Mouse (Mus musculus): ENCODE measurements around the gene Wnt10b.
A peak's percentile ranks its signal among the peaks of the same experiment; 100 is the strongest.

The Wnt10b gene

GRCm38 (mm10) chr15:98796803-98797595 is 19.0 kb upstream of the Wnt10b start:
- DNase-seq: no peak

- no peak for DNase-seq
These were observed 15.3 kb upstream of the Wnt10b start for GRCm38 (mm10) chr15:98793141-98793698.

DNA sequence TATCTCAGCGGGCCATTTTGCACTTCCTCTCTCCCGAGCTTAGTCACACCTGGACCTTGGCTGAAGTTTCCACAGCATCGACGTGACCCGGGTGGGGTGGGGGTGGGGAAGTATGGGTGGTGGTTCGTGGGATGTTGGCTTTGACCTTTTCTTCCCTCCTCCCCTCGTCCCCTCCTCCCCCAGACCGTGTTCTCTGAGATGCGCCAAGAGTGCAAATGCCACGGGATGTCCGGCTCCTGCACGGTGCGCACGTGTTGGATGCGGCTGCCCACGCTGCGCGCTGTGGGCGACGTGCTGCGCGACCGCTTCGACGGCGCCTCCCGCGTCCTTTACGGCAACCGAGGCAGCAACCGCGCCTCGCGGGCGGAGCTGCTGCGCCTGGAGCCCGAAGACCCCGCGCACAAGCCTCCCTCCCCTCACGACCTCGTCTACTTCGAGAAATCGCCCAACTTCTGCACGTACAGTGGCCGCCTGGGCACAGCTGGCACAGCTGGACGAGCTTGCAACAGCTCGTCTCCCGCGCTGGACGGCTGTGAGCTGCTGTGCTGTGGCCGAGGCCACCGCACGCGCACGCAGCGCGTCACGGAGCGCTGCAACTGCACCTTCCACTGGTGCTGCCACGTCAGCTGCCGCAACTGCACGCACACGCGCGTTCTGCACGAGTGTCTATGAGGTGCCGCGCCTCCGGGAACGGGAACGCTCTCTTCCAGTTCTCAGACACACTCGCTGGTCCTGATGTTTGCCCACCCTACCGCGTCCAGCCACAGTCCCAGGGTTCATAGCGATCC is 14.5 kb upstream of the Wnt10b start:
- DNase-seq: no peak

DNA sequence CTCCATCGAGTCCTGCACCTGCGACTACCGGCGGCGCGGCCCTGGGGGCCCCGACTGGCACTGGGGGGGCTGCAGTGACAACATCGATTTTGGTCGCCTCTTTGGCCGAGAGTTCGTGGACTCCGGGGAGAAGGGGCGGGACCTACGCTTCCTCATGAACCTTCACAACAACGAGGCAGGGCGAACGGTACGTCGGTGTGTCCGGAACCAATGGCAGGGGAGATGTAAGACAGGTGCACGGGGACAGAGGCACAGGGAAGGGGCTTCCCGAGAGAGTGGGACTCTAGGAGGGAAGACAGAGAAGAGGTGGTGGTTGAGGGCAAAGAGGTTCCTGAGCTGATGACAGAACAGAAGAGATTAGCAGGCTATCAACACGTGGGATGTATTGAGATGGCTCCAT is 13.8 kb upstream of the Wnt10b start:
- no peak for DNase-seq

- DNase-seq: no peak
These were observed 13.3 kb upstream of the Wnt10b start for GRCm38 (mm10) chr15:98791221-98791620.

GRCm38 (mm10) chr15:98790761-98791160 is 12.8 kb upstream of the Wnt10b start:
- DNase-seq: no peak

GRCm38 (mm10) chr15:98789661-98790535 is 11.9 kb upstream of the Wnt10b start, which contains the start of gene Wnt1:
TSS of gene Wnt1 (plus strand) at chr15:98789857.
- DNase-seq: peak; percentile 80

DNA sequence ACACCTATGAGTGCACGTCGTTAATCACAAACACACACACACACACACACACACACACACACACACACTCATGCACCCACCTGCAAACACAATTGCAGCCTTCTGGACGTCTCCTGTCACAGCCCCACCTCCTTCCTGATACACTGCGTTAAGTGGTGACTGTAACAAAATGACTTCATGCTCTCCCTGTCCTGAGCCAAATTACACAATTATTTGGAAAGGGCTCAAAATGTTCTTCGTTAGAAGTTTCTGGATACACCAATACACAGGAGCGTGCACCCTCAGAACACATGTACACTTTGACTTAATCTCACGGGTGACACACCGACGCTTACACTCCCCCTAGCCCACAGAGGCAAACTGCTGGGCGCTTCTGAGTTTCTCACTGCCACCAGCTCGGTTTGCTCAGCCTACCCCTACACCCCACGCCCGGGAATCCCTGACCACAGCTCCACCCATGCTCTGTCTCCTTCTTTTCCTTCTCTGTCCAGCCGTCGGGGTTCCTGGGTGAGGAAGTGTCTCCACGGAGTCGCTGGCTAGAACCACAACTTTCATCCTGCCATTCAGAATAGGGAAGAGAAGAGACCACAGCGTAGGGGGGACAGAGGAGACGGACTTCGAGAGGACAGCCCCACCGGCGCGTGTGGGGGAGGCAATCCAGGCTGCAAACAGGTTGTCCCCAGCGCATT is 11.2 kb upstream of the Wnt10b start:
- no peak for DNase-seq

DNA sequence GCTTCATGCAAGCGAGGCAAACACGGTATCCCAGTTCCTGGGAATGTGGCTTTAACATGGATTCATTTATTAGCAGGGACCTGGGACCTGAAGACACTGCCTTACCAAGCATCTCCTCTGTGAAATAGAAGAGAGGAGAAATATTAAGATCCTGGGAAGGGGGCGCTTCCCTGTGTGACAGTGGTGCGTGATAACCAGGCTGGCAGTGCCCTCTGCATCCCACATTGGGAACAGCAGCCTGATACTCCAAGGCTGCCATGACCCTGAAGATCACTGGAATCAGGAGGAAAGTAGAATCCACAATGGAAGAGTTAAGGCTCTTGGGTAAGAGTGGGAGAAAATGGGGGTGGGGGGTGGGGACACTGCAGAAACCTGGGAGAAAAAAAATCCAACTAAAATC is 10.0 kb upstream of the Wnt10b start:
- DNase-seq: peak; percentile 45

- peak; percentile 50 for DNase-seq
These were observed 7.8 kb upstream of the Wnt10b start for GRCm38 (mm10) chr15:98785744-98786143.

DNA sequence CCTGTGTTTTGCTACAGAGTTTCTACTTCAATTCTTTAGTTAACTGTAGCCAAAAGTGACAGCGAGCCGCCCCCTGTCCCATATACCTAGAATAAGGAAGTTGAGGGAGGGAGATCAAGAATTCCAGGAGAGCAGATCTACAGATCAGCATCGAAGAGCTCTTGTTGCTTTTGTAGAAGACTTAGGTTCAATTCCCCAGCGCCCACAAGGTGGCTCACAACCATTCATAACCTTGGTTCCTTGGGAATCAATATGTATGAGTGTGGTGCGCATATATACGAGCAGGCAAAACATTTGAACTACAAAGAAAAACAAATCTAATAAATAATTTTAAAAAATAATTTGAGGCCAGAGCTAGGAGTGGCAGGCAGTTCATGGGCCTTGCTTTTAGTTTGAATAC is 3.2 kb upstream of the Wnt10b start:
- no peak for DNase-seq

GRCm38 (mm10) chr15:98780573-98780972 is 2.6 kb upstream of the Wnt10b start:
- peak; percentile 43 for DNase-seq

GRCm38 (mm10) chr15:98780075-98780474 is 2.1 kb upstream of the Wnt10b start:
- no peak for DNase-seq

DNA sequence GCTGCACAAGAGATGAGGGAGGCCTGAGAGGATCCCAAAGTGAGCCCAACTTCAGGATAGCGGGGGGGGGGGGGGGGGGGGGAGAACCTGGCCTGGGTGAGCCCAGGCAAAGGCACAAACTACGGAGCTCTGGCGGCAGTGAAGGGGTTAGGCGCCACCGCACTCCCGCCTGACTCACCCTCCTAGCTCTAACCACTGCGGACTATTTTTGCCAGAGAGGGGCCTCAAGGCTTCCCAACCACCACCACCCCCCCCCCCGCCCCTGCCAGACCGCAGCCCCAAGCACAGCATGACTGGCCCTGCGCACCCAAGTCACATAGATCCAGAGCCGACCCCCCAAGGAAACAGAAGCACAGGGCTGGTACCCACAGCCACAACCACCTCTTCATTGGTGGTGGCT is 856 bp upstream of the Wnt10b start:
- DNase-seq: no peak

GRCm38 (mm10) chr15:98778191-98778770 is 331 bp upstream of the Wnt10b start:
- no peak for DNase-seq

DNA sequence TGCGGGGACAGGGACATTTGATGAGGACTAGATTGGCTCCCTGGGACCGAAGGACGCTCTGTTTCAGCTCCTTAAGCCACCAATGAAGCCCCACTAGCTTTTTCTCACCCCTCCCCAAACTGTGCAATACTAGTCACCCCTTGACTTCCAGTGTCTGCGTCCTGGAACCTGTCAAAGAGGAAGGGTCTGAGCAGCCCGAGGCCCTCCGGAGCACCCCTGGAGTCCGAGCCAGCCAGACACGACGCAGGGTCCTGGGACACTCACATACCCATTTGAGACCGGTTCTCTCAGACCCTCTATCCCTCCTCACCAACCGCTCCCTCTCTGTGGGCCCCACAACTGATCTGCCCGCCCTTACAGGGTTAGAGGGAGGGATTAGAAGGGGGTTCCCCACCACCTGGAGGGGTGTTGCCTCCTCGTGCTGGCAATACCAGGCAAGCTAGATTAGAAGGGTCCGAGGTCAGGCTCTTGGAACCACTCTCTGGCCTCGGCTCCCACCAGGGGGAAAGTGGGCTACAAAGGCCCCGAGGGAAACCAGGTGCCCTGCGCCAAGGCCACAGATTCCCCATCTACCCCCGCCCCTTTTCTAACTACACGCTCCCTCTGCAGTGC is 839 bp downstream of the Wnt10b start:
- DNase-seq: no peak

GRCm38 (mm10) chr15:98776280-98777004 is 1.5 kb downstream of the Wnt10b start:
- peak; percentile 67 for DNase-seq

DNA sequence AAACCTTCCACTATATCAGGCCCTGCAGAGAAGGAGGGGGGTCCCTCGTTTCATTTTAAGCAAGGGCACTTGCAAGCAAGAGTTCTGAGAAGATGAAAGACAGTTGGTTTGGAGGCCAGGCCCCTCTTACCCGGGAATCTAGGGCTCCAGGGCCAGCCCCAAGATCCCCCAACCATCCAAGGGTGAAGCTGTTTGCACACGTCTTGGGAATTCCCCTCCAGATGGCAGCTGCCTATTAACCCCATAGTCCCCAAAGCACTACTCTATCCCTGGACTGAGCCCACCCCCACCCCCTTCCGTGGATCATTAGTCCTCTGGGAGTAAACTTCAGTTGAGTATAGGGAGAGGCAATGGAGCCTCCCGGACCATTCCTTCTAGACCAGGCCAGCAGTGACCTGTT is 2.4 kb downstream of the Wnt10b start:
- no peak for DNase-seq

- no peak for DNase-seq
These were observed 3.9 kb downstream of the Wnt10b start for GRCm38 (mm10) chr15:98774096-98774495.

GRCm38 (mm10) chr15:98772511-98773211 is 5.3 kb downstream of the Wnt10b start:
- peak; percentile 31 for DNase-seq

Data from kidney, postnatal 10 days (tissue).